In genomic region chr1:179055760-179056159, GRCm38 (mm10) we compare ENCODE assay signal across 19 mouse cellular contexts.
A peak's percentile ranks its signal among the peaks of the same experiment; 100 is the strongest.
DNase-seq lines count a peak whose midpoint lies in the region; ATAC-seq and TF ChIP-seq lines count a peak whose summit lies in the region.
"Had no signal": no experiment of that assay in that cellular context is flagged by ENCODE, and none has a peak within 500 bp of the region (broad histone marks: within the 10 kb centered on the region; RNA-seq: fewer than 3 reads in every experiment).

No protein-coding gene starts in this region.

- no peak overlapping the region for H3K9ac ChIP-seq in liver, embryonic 16.5 days (ENCODE audit: low read depth, low read length)
- H3K9ac ChIP-seq: hindbrain, embryonic 12.5 days; kidney, embryonic 15.5 days; limb, embryonic 15.5 days; midbrain, embryonic 12.5 days; neural tube, embryonic 15.5 days had no signal

- intact Hi-C loops in gastrocnemius, postnatal 14 days (cut with DNase I; ENCODE audit: low total_unique reads) = no loop called here

- TF ChIP-seq CTCF in G1E (IDR thresholded peaks at IDR 0.05; ENCODE audit: low read depth, low read length) = no peak

- H3K4me1 ChIP-seq in G1E (ENCODE audit: insufficient read depth, low read depth, low read length) = peaks cover 8% of the 10 kb centered on the region
- H3K4me1 ChIP-seq in liver, embryonic 16.5 days (ENCODE audit: control insufficient read depth, low read depth, low read length) = peaks cover 20% of the 10 kb centered on the region

- DNase-seq in G1E (ENCODE audit: low spot score) = no peak
- peak; percentile 66 for DNase-seq in c-Kit-positive CD71-positive TER-119-negative erythroid progenitor cells, embryonic 14.5 days (ENCODE audit: low read depth)
- DNase-seq in liver = peak; percentile 62
- DNase-seq in urinary bladder, adult 18-20 months (ENCODE audit: low spot score in 2 of 2) = no peak
- DNase-seq in gastrocnemius, postnatal 14 days = no peak
- no peak for DNase-seq in lung, postnatal 4 days
- DNase-seq: adrenal gland, postnatal 10 days; cerebellum, adult 9-11 months; gastrocnemius, postnatal 25 days; heart, adult 18-20 months; kidney, adult 11 months; kidney, postnatal 36 days had no signal

- H3K4me2 ChIP-seq in liver, embryonic 16.5 days (ENCODE audit: low read depth, low read length) = no peak overlapping the region
- H3K4me2 ChIP-seq: hindbrain, embryonic 12.5 days; kidney, embryonic 15.5 days; limb, embryonic 15.5 days; midbrain, embryonic 12.5 days; neural tube, embryonic 15.5 days had no signal

- H3K36me3 ChIP-seq in G1E (replicated peaks) = no peaks in the 10 kb centered on the region
- no peaks in the 10 kb centered on the region for H3K36me3 ChIP-seq in liver, embryonic 16.5 days (ENCODE audit: control insufficient read depth, insufficient read depth)
- H3K36me3 ChIP-seq: hindbrain, embryonic 12.5 days; kidney, embryonic 15.5 days; limb, embryonic 15.5 days; midbrain, embryonic 12.5 days; neural tube, embryonic 15.5 days had no signal

- H3K4me3 ChIP-seq in G1E (ENCODE audit: low read depth, low read length) = no peak overlapping the region
- H3K4me3 ChIP-seq in liver, embryonic 16.5 days (ENCODE audit: low read depth, low read length) = no peak overlapping the region
- H3K4me3 ChIP-seq: hindbrain, embryonic 12.5 days; kidney, embryonic 15.5 days; limb, embryonic 15.5 days; midbrain, embryonic 12.5 days; neural tube, embryonic 15.5 days had no signal

- WGBS in liver, embryonic 16.5 days (ENCODE audit: insufficient replicate concordance) = 15% methylated on average over 3 of the region's 3 CpGs

- H3K27ac ChIP-seq in liver, embryonic 16.5 days (ENCODE audit: low read length) = peak overlapping the region; percentile 51; the same call in 1 of the 2 replicates
- H3K27ac ChIP-seq: hindbrain, embryonic 12.5 days; limb, embryonic 15.5 days; midbrain, embryonic 12.5 days; neural tube, embryonic 15.5 days had no signal

- peak; percentile 60 for ATAC-seq in G1E (ENCODE audit: extremely low read depth, insufficient number of reproducible peaks, low FRiP score, poor library complexity, severe bottlenecking)
- peak; percentile 81 for ATAC-seq in liver, embryonic 16.5 days (ENCODE audit: low read depth)
- ATAC-seq: forebrain, embryonic 14.5 days had no signal

- H3K9me3 ChIP-seq in G1E (replicated peaks) = no peaks in the 10 kb centered on the region
- H3K9me3 ChIP-seq in liver, embryonic 16.5 days (replicated peaks; ENCODE audit: control insufficient read depth, low read length) = no peaks in the 10 kb centered on the region
- H3K9me3 ChIP-seq: hindbrain, embryonic 12.5 days; kidney, embryonic 15.5 days; limb, embryonic 15.5 days; midbrain, embryonic 12.5 days; neural tube, embryonic 15.5 days had no signal

- no peaks in the 10 kb centered on the region for H3K27me3 ChIP-seq in G1E (ENCODE audit: insufficient read depth, low read length)
- no peaks in the 10 kb centered on the region for H3K27me3 ChIP-seq in liver, embryonic 16.5 days (ENCODE audit: control insufficient read depth, insufficient read depth, low read depth, low read length)
- H3K27me3 ChIP-seq: hindbrain, embryonic 12.5 days; kidney, embryonic 15.5 days; limb, embryonic 15.5 days; neural tube, embryonic 15.5 days had no signal

Comparison
In these comparisons a context has a peak if more than half of its experiments do, and no peak if none do; other contexts are left out.
1. DNase-seq: peak in c-Kit-positive CD71-positive TER-119-negative erythroid progenitor cells, embryonic 14.5 days (single experiment) and liver (single experiment); none in G1E (single experiment), urinary bladder, adult 18-20 months (0 of 2), gastrocnemius, postnatal 14 days (single experiment) and lung, postnatal 4 days (0 of 2).